Mouse (Mus musculus) cerebellum, adult 11 months (tissue): ENCODE results near the gene Aldh3b3.

ENCODE experiments used
- DNase-seq: peaks from one replicate; pipeline ENCODE4 v3.0.0; 2022

Gene Aldh3b3

GRCm38 (mm10) chr19:3975866-3976265 lies 17.4 kb downstream of the Aldh3b3 start:
- no peak for DNase-seq

DNA sequence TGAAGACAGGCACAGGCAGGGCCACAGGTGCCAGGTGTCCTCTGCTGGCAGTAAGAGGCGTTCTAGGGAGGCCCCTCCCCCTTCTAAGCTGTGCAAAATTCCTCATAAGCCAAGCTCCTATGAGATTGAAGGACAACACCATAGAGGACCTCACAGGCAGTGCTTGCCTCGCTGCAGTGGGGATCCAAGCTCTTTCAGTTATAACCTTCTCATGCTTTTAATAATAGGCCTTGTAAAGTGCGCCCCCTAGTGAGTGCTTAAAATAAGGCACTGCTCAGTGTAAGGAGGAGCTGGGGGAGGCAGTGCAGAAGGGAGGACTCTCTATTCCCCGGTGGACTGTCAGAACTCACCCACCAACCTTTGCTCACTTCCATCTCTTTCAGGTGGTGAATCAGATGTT lies 21.9 kb downstream of the Aldh3b3 start:
- DNase-seq = peak; percentile 76

GRCm38 (mm10) chr19:3980917-3981316 lies 22.5 kb downstream of the Aldh3b3 start:
- DNase-seq = no peak

DNA sequence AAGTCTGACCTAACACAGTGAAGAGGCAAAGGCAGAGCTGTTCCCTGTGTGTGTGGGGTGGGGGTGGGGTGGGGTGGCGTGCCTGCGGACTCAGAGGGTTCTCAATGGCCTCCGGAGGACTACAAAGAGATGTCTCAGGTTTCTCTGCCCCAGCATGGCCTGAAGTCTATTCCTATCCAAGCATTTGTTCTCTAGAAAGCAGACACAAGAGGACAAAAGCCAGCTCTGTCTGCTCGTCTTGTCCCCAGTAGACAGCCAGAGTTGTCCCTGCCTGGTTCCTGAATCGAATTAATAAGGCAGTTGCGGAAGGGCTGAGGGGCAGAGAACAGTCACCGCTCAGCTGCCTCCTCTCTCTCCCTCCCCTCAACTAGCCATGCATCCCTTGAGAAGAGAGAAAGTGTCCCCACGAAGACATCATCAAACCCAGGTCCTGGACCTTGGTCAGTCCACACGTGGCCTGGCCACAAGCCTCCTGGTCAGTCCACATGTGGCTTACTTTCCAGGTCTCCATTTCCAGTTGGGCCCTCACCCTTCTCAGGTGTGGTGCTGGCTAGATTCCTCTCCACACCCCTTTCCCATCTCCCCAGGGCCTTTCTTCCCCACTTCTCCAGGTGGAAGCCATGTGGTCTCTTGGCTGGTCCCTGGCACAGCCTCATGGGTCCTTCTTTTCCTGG lies 25.2 kb downstream of the Aldh3b3 start:
- no peak for DNase-seq

GRCm38 (mm10) chr19:3985261-3985681 lies 26.8 kb downstream of the Aldh3b3 start:
- no peak for DNase-seq

DNA sequence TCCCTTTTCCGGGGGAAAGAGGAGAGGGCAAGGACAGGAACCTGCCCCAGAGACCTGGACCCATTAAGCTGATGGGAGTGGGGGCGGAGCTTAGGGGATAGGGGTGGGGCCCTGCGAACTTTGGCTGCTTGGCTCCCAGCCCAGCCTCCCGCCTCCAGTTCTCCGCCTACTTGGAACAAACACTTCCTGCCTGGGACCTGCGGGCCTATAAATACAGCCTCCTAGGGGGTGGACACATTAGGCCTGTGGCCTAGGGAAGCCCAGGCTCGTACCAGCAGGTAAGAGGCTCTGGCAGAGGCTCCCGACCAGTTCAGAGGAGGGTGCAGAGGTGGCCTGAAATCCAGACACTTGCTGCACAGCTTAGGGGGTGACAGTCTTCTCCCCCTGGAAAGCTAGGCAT lies 27.9 kb downstream of the Aldh3b3 start, which contains the start of gene Acy3:
Gene Acy3 (plus strand): TSS at position 237 of the 400 bp plus-strand sequence.
- DNase-seq = no peak

- no peak for DNase-seq
Measured at GRCm38 (mm10) chr19:3988066-3988465, 29.6 kb downstream of the Aldh3b3 start.

DNA sequence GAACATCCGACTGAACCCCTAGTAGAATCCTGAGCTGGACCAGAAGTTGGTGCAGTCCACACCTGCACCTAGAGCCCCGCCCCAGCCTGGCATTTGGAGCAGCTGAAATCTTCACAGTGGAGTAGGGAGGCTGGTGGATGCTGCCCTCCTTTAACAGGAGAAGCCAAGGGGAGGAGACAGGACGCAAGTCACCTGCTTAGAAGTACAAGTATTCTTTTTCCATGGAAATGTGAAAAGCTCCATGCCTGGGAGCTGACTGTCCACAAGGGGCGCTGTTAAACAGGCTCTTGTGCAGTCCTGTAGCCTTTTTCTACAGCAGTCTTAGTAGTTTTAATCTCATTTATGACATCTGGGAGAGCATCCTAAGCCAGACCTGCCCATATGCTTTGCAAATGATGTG lies 30.3 kb downstream of the Aldh3b3 start:
- DNase-seq = no peak

DNA sequence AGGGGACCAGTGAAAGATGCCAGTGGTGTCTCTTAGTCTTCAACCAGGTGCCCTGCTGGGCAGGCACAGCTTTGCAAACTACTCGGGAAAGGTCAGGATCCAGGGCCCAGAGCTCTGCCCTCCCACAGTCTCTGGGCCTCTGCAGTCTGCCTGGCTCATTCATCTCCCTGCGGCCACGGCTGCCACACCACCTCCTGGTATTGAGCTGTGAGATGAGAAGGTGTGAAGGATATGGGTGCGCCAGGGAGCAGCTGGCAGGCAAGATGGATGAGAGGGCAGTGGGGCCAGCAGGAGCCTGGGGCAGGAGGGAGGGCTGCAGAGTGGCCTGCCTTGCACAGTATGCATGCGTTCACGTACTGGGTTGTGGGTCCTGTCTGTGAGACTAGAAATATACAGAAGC lies 32.4 kb downstream of the Aldh3b3 start:
- no peak for DNase-seq

GRCm38 (mm10) chr19:3991562-3991961 lies 33.1 kb downstream of the Aldh3b3 start:
- no peak for DNase-seq

GRCm38 (mm10) chr19:3991966-3992365 lies 33.5 kb downstream of the Aldh3b3 start:
- no peak for DNase-seq

DNA sequence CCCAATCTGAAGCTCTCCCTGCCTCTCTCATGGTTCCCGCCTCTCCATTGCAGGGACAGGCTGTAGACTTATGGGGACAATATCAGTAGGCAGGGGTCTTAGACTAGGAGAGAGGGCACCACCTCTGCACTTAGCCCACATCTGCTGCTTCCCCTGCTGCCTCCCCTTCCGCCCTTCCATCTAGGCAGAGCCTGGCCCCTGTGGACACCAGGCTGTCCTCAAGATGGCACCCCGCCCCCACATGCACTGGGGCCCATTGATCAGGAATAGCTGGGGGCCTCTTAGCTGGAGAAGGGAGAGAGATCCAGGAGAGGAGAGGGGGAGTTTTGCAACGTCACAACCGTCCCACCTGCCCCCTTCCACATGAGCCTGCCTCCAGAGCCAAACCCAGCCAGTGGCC lies 34.0 kb downstream of the Aldh3b3 start, which contains the start of gene Tbx10:
Gene Tbx10 (plus strand): TSS at position 337 of the 400 bp plus-strand sequence.
- no peak for DNase-seq

DNA sequence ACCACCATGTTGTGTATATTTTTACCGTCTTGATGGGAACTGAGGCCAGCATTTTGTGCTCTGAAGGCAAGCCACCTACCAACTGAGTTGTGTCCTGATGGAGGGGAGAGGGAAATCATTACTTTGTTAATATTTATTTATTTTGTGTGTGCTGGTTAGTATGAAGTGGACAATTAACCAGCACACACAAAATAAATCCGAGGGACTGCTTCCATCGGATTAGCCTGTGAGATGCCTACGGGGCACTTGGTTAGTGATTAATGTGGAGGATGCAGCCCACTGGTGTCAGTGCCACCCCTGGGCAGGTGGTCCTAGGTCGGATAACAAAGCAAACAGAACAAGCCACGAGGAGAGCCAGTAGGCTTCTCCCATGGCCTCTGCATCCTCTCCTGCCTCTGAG lies 36.5 kb downstream of the Aldh3b3 start:
- no peak for DNase-seq

- no peak for DNase-seq
Measured at GRCm38 (mm10) chr19:3995505-3995904, 37.1 kb downstream of the Aldh3b3 start.

- no peak for DNase-seq
Measured at GRCm38 (mm10) chr19:3996106-3996505, 37.7 kb downstream of the Aldh3b3 start.

DNA sequence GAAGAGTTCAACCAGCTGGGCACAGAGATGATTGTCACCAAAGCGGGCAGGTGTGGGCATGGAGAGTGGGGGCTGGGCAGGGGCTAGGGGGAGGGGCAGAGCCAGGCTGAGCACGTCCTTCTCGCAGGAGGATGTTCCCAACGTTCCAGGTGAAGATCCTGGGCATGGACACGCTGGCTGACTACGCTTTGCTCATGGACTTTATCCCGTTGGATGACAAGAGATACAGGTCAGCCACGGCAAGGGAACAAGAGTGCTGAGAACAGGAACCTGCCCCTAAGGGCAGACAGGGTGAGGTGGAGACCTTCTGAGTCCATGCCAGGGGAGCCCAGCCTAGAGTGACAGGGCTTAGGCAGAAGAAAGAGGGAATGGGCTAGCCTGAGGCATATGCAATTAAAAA lies 38.3 kb downstream of the Aldh3b3 start:
- DNase-seq = no peak

DNA sequence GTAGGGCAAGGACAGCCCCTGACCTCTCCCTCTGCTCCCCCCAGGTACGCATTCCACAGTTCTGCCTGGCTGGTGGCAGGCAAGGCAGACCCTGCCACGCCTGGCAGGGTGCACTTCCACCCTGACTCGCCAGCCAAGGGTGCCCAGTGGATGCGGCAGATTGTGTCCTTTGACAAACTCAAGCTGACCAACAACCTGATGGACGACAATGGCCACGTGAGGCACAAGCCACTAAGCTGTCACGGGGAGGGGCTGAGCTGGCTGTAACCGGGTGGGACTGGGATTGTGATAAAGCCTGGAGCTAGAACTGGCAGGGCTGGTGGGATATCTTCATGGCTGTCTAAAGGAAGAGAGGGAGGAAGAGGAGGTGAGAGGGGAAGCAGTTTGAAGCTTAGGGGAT lies 38.8 kb downstream of the Aldh3b3 start:
- DNase-seq = no peak

DNA sequence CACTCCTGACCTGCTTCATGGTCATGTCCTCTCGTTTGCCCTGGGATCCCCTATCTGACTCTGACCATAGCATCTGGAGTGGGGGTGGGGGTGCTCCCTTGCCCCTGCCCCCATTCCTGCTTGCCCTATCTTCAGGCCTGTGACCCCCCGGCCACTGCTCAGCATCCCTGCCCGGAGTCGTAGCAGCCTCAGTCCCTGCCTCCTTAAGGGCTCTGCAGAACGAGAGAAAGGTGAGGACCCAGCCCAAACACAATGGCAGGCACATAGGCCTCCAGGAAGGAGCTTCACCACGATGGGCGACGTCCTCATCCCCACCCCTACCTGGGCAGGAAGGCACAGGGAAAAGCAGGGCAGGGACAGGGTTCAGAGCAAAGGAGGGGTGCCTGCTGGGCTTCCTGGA lies 39.9 kb downstream of the Aldh3b3 start:
- DNase-seq = no peak

DNA sequence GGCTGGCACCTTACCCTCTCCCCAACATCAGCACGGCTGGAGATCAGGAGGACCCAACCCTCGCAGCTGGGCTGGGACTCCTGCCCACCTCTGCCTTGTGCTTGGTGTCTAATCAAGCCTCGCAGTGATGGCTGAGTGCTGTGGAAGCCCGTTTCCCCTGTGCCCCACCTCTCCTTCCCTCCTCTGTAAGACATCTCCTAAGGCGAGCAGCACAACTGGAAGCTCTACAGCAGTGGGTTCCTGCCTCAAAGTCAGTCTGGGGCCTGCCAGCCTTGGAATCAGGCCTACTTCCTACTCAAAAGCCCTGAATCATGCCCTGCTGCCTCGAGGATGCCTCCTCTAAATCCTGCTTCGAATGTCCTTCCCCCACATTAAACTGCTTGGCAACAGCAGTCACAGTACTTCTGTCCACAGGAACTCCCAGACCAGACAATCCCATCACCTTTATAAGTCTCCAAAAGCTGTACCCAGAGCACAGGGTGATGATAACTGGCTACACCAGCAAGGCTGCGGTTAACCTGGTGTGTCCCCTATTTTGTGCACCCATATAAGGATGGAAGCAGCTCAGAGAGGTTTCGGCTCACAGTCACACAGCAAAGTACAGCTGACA lies 40.8 kb downstream of the Aldh3b3 start:
- DNase-seq = no peak

GRCm38 (mm10) chr19:4000119-4000900 lies 41.9 kb downstream of the Aldh3b3 start, which contains the start of the genes Nudt8 and Gm49405:
Gene Nudt8 (plus strand): TSS chr19:4000580.
Gene Gm49405 (plus strand): TSS chr19:4000626.
- DNase-seq = peak; percentile 97

DNA sequence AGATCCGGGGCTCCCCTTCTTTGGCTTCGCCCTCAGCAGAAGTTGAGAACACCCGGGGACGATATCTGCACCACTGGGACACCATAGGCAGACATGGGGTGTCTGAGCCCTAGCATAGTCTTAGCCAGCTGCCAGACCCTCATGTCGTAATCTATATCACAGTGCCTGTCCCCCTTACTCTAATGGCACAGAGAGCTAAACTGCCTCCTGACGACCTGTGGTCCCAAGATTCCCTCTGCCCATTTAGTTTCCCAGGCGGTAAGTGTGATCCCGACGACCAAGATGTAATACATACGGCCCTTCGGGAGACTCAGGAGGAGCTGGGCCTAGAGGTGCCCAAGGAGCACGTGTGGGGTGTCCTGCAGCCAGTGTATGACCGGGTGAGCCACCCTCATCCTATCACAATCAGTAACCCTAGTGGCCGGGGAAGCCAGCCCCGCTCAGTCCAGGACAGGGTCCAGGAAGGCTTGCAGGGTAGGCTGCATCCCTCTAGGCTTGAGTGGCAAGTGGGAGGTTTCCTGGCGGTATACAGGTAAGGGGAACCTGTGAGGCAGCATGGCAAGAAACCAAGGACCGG lies 42.6 kb downstream of the Aldh3b3 start:
- no peak for DNase-seq

DNA sequence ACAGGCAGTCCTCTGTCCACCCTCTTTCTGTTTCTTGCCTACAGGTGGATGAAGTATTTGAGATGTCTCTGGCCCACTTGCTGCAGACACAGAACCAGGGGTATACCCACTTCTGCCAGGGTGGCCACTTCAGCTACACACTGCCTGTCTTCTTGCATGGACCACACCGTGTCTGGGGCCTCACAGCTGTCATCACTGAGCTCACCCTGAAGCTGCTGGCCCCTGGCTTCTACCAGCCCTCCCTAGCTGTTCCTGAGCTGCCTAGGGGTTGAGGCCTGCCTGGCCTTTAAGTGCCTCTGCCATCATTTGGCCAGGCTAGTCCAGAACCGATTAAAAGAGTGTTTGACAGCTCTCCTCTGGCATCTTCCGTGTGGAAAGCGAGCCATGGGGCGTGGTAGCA lies 43.3 kb downstream of the Aldh3b3 start:
- no peak for DNase-seq

GRCm38 (mm10) chr19:4003112-4003511 lies 44.7 kb downstream of the Aldh3b3 start, which contains the start of gene Doc2g:
Gene Doc2g (plus strand): TSS chr19:4003313.
- DNase-seq = no peak
